Mouse (Mus musculus) small intestine, adult 2 months (tissue): ENCODE measurements around the gene Abcf2.

Experiments used
- CTCF ChIP-seq: fragments of 200-500 bp; IDR thresholded peaks from 2 replicates; pipeline ENCODE4 v1.5.1; 2012; ENCODE audit warnings: low read depth, mild to moderate bottlenecking, control low read depth, inconsistent platforms, low read length, moderate library complexity, mixed read lengths; ENCODE audit not compliant: insufficient replicate concordance, insufficient read length; ENCODE audit errors: extremely low read depth
- POLR2A ChIP-seq: fragments of 200-500 bp; IDR thresholded peaks from 2 replicates; pipeline ENCODE4 v1.6.1; 2012; ENCODE audit warnings: low read depth, mild to moderate bottlenecking, control low read depth, inconsistent platforms, low read length, moderate library complexity

GRCm38 (mm10) chr5:24601911-24602750 lies 24.9 kb upstream of the Abcf2 start:
- TF ChIP-seq CTCF (no peak), POLR2A (peak; percentile 18; the same call in 1 of the 2 replicates)
